Comparison of ENCODE assay signal across 22 mouse cellular contexts in genomic region chr5:86068451-86068850, GRCm38 (mm10). TPM values are rescaled to one million over a fixed set of nuclear protein-coding genes. Genes with fewer than 3 reads are reported as not detected.
DNase-seq lines count a peak whose midpoint lies in the region; ATAC-seq and TF ChIP-seq lines count a peak whose summit lies in the region.
"Had no signal": no experiment of that assay in that cellular context is flagged by ENCODE, and none has a peak within 500 bp of the region (broad histone marks: within the 10 kb centered on the region; RNA-seq: fewer than 3 reads in every experiment).

No protein-coding gene starts in this region.

- H3K36me3 ChIP-seq in heart, postnatal 0 days (replicated peaks; ENCODE audit: control insufficient read depth, insufficient read depth, low read length), result no peaks in the 10 kb centered on the region
- H3K36me3 ChIP-seq in heart, embryonic 10.5 days, result no peaks in the 10 kb centered on the region
- H3K36me3 ChIP-seq: embryonic facial prominence, embryonic 15.5 days; forebrain, embryonic 10.5 days; heart, embryonic 12.5 days; limb, embryonic 13.5 days; lung, embryonic 15.5 days had no signal

- 46% methylated on average over 3 of the region's 3 CpGs for WGBS in heart, postnatal 0 days
- WGBS in heart, embryonic 10.5 days, result 60% methylated on average over 3 of the region's 3 CpGs

- H3K9me3 ChIP-seq in heart, postnatal 0 days (replicated peaks; ENCODE audit: control insufficient read depth, low read length), result no peaks in the 10 kb centered on the region
- H3K9me3 ChIP-seq in heart, embryonic 10.5 days, result no peaks in the 10 kb centered on the region
- H3K9me3 ChIP-seq: embryonic facial prominence, embryonic 15.5 days; forebrain, embryonic 10.5 days; heart, embryonic 12.5 days; limb, embryonic 13.5 days; lung, embryonic 15.5 days had no signal

- DNase-seq in heart, postnatal 0 days (ENCODE audit: low spot score), result peak; percentile 16
- no peak for DNase-seq in heart, embryonic 10.5 days (ENCODE audit: low spot score)
- peak; percentile 44 for DNase-seq in MEL-GATA-1-ER (ENCODE audit: extremely low read depth, low read depth)
- no peak for DNase-seq in layer of hippocampus, adult 8-10 months (ENCODE audit: low spot score in 2 of 2)
- DNase-seq in cerebellum, postnatal 36 days, result no peak
- DNase-seq: cerebellum, adult 8-10 months; embryo, embryonic 11 days; gastrocnemius, postnatal 10 days; heart, postnatal 36 days; kidney, adult 2 months; kidney, postnatal 36 days; spleen, adult 18-20 months had no signal

- H3K4me2 ChIP-seq in heart, postnatal 0 days (ENCODE audit: low read depth, low read length), result no peak overlapping the region
- H3K4me2 ChIP-seq: embryonic facial prominence, embryonic 15.5 days; heart, embryonic 12.5 days; limb, embryonic 13.5 days; lung, embryonic 15.5 days had no signal

- no peak overlapping the region for H3K27ac ChIP-seq in heart, postnatal 0 days (ENCODE audit: low read depth)
- no peak overlapping the region for H3K27ac ChIP-seq in heart, embryonic 10.5 days
- H3K27ac ChIP-seq in bone marrow macrophage, adult 2 months (ENCODE audit: insufficient read depth, low read depth, low read length), result peak overlapping the region; percentile 45
- H3K27ac ChIP-seq: embryonic facial prominence, embryonic 15.5 days; forebrain, embryonic 10.5 days; hindbrain, postnatal 0 days; limb, embryonic 13.5 days; lung, embryonic 15.5 days had no signal

- no peak for ATAC-seq in heart, postnatal 0 days (ENCODE audit: insufficient read depth, low read depth)
- ATAC-seq in megakaryocyte, adult 5-6 weeks (ENCODE audit: poor library complexity, severe bottlenecking), result peak; percentile 28
- ATAC-seq: hindbrain, postnatal 0 days had no signal

- no peak overlapping the region for H3K9ac ChIP-seq in heart, postnatal 0 days (replicated peaks; ENCODE audit: low read depth, low read length)
- H3K9ac ChIP-seq: embryonic facial prominence, embryonic 15.5 days; heart, embryonic 12.5 days; limb, embryonic 13.5 days; lung, embryonic 15.5 days had no signal

- no peak overlapping the region for H3K4me3 ChIP-seq in heart, postnatal 0 days (ENCODE audit: low read depth, low read length)
- no peak overlapping the region for H3K4me3 ChIP-seq in heart, embryonic 10.5 days
- no peak overlapping the region for H3K4me3 ChIP-seq in bone marrow macrophage, adult 2 months (ENCODE audit: insufficient read depth, low read length)
- H3K4me3 ChIP-seq: embryonic facial prominence, embryonic 15.5 days; forebrain, embryonic 10.5 days; heart, embryonic 12.5 days; limb, embryonic 13.5 days; lung, embryonic 15.5 days had no signal

- H3K27me3 ChIP-seq in heart, postnatal 0 days (ENCODE audit: control insufficient read depth, insufficient read depth, low read length), result no peaks in the 10 kb centered on the region
- H3K27me3 ChIP-seq in heart, embryonic 10.5 days (ENCODE audit: insufficient read depth, poor library complexity, severe bottlenecking), result no peaks in the 10 kb centered on the region
- H3K27me3 ChIP-seq: embryonic facial prominence, embryonic 15.5 days; heart, embryonic 12.5 days; limb, embryonic 13.5 days; lung, embryonic 15.5 days had no signal

- H3K4me1 ChIP-seq in heart, postnatal 0 days (ENCODE audit: control insufficient read depth, insufficient read depth), result peaks cover 9% of the 10 kb centered on the region; the same call in 1 of the 2 replicates
- H3K4me1 ChIP-seq in heart, embryonic 10.5 days, result peaks cover 10% of the 10 kb centered on the region; the same call in 1 of the 2 replicates
- H3K4me1 ChIP-seq in bone marrow macrophage, adult 2 months (ENCODE audit: control insufficient read depth, insufficient read depth, low read length), result peaks cover 28% of the 10 kb centered on the region

- no peak for TF ChIP-seq POLR2A in bone marrow macrophage, adult 2 months (IDR thresholded peaks at IDR 0.05; ENCODE audit: borderline replicate concordance, low read depth, low read length)

- TF ChIP-seq CTCF in heart, postnatal 0 days (IDR thresholded peaks at IDR 0.05; ENCODE audit: low read depth), result no peak
- TF ChIP-seq CTCF in bone marrow macrophage, adult 2 months (IDR thresholded peaks at IDR 0.05; ENCODE audit: low read depth, low read length), result no peak

- no peak for TF ChIP-seq EP300 in heart, postnatal 0 days (IDR thresholded peaks at IDR 0.05; ENCODE audit: low read depth)

RNA-seq across cellular contexts. Expression of gene Cenpc1, which starts 3.1 kb away (rescaled TPM):
- 5.5 and 7.9 TPM in 2 replicates for total RNA-seq in heart, postnatal 0 days (2014; rRNA removed; ENCODE audit: low replicate concordance)
- 10.2 and 11.1 TPM in 2 replicates for polyA plus RNA-seq in heart, postnatal 0 days (2015; fragmentation: Nextera tagmentation; extraction: Ambion mirVana)
- 28.7 and 28.8 TPM in 2 replicates for polyA plus RNA-seq in heart, embryonic 10.5 days (2016; fragmentation: Nextera tagmentation; extraction: Ambion mirVana)
- polyA plus RNA-seq in bone marrow macrophage, adult 2 months (2012; ENCODE audit: insufficient read depth, insufficient read length, missing spikeins), result 20.3 and 23.1 TPM in 2 replicates
- total RNA-seq in megakaryocyte, adult 5-6 weeks (2015), result 38.7 and 43.2 TPM in 2 replicates
- 40.5 and 44.6 TPM in 2 replicates for total RNA-seq in megakaryocyte, adult 5-6 weeks (2017)
- total RNA-seq in layer of hippocampus, adult 8-10 months (2022), result 10 to 100 TPM; 21.4 to 25.5 (median 23.4) TPM

RNA-seq across cellular contexts. Expression of gene Stap1, which starts 3.1 kb away (rescaled TPM):
- 0.19 TPM in 1 of 2 replicates, not detected in the other for total RNA-seq in heart, postnatal 0 days (2014; rRNA removed; ENCODE audit: low replicate concordance)
- 0.22 and 0.27 TPM in 2 replicates for polyA plus RNA-seq in heart, postnatal 0 days (2015; fragmentation: Nextera tagmentation; extraction: Ambion mirVana)
- 0.23 TPM in 2 replicates for polyA plus RNA-seq in heart, embryonic 10.5 days (2016; fragmentation: Nextera tagmentation; extraction: Ambion mirVana)
- 208 and 228 TPM in 2 replicates for polyA plus RNA-seq in bone marrow macrophage, adult 2 months (2012; ENCODE audit: insufficient read depth, insufficient read length, missing spikeins)
- 44.8 and 57.3 TPM in 2 replicates for total RNA-seq in megakaryocyte, adult 5-6 weeks (2015)
- total RNA-seq in megakaryocyte, adult 5-6 weeks (2017), result 36.6 and 38.5 TPM in 2 replicates
- total RNA-seq in layer of hippocampus, adult 8-10 months (2022), result under 1 TPM in 2 of 4 experiments, not detected in 2; 0.25 to 0.36 TPM
- total RNA-seq: hindbrain, postnatal 0 days; layer of hippocampus, postnatal 10 days; left cerebral cortex, postnatal 10 days had no signal

Comparison
In these comparisons a context has a peak if more than half of its experiments do, and no peak if none do; other contexts are left out.
1. DNase-seq: peak in heart, postnatal 0 days (single experiment) and MEL-GATA-1-ER (single experiment); none in heart, embryonic 10.5 days (single experiment), layer of hippocampus, adult 8-10 months (0 of 2) and cerebellum, postnatal 36 days (0 of 2).
2. RNA of gene Stap1, which starts 3.1 kb away (total RNA-seq): 36.6 to 57.3 TPM in megakaryocyte, adult 5-6 weeks; 0.25 to 0.36 TPM in layer of hippocampus, adult 8-10 months and 0.19 TPM in heart, postnatal 0 days; every median in the first group is over 10 times any median in the second.